Mouse (Mus musculus) E14TG2a.4 (cell line): ENCODE data around the gene Mdh1b.

Experiments used
- CTCF ChIP-seq: conservative IDR thresholded peaks from 2 replicates; pipeline ENCODE4 v1.5.1; 2014; ENCODE audit warnings: low read length
- NANOG ChIP-seq: IDR thresholded peaks from 2 replicates; pipeline ENCODE4 v1.6.1; 2014; ENCODE audit warnings: borderline replicate concordance, low read length, mixed read lengths
- POU5F1 ChIP-seq: IDR thresholded peaks from 2 replicates; pipeline ENCODE4 v1.6.1; 2014; ENCODE audit warnings: low read length, borderline replicate concordance

- TF ChIP-seq CTCF, result no peak
- TF ChIP-seq POU5F1, result no peak
- TF ChIP-seq NANOG, result no peak; the same call in 1 of the 2 replicates
Observed at GRCm38 (mm10) chr1:63667201-63667948, 62.7 kb downstream of the Mdh1b start.
